Mouse (Mus musculus): Measurements from ENCODE around the gene Rnase1.
"Not testable (repeated sequence)": the region's sequence is repeated elsewhere in the genome, so short reads cannot be mapped to it uniquely, and the experiment has no call there.

Gene Rnase1

DNA sequence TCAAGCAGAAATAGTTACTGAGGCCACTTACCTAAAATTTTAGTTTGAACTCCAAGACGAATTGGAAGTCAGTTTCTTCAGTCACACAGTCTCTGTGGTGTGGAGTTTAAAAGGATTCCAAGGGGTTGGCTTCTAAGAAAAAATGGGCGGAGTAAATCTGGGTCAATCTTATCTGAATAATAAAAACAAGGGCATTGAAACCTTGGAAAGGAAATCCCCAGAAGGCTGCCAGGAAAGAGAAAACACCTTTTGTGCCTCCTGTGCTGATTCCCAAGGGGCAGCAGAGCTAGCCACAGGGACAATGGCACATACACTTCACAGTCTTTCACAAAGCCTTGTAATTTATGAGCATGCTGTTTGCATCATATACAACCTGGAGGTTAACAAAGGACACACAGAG lies at the start of gene Rnase1:
Gene Rnase1 (minus strand): TSS at position 101 of the 400 bp plus-strand sequence.
- no peak for DNase-seq (ENCODE audit: low spot score)

DNA sequence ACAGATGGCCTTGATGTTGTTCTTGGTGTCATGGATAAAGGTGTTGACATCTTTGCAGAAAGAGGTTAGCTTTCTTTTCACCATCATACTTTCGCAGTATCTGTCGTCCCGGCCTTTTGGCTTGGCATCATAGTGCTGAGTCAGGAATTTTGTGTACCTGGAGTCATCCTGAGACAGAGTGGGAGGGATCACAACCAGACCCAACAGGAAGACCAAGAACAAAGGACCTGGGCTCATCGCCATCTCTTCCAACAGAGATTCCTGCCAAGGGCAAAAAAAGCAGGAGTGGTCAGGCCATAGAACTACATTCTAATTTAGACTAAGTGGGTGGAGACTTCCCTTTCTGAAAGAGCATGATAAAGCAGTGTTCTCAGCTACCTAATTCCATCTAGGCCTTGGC lies 49.1 kb upstream of the Rnase1 start:
- no peak for DNase-seq (ENCODE audit: low spot score)

DNA sequence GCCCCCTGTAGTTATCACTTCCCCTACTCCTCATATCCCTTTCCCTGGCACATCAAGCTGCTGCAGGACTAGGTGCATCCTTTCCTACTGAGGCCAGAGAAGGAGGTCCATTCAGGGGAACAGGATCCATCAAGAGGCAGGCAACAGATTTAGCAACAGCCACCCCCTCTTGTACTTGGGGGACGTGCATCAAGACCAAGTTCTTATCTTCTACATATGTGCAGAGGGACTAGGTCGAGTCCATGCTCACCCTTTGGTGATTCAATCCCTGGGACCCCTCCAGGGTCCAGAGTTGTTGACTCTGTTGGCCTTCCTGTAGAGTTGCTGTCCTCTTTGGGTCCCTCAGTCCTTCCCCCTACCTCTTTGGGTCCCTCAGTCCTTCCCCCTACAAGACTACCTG lies 34.5 kb upstream of the Rnase1 start:
- not testable (repeated sequence) for DNase-seq (ENCODE audit: low spot score)

DNA sequence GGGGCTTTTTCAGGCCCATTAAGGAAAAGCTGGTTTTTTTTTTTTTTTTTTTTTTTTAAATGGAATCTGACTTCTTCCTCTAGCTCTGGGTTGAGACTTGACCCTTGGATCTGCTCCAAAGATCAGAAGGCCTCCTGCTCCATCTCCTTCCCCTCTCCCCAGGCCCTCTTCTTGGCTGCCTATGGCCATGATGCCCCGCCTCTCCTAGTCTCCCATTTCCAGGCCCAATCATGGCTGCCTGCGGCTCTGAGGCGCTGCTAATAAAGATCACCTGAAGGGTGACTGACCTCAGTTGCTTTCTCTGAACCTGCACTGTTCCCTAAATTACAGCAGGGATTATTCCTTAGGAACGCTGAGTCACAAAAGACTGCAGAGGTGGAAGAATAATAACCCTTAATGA lies 27.3 kb upstream of the Rnase1 start:
- DNase-seq (ENCODE audit: low spot score): no peak

DNA sequence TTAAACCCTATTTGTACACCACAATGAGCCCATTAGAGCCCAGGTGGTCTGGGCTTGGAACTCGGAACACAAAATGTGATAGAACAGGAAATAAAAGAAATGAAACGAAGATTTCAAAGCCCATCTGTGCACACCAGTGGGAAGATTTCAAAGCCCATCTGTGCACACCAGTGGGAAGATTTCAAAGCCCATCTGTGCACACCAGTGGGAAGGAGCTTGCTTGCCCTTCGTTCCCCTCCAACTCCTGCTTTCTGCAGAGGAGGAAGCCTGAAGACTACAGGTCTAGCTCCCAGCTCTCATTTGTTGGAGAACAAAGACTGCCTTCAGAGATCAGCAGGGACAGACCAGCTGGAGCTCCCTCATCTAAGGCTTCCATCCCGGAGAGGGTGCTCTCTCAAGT lies 26.4 kb upstream of the Rnase1 start:
- DNase-seq (ENCODE audit: low spot score): not testable (repeated sequence)

DNA sequence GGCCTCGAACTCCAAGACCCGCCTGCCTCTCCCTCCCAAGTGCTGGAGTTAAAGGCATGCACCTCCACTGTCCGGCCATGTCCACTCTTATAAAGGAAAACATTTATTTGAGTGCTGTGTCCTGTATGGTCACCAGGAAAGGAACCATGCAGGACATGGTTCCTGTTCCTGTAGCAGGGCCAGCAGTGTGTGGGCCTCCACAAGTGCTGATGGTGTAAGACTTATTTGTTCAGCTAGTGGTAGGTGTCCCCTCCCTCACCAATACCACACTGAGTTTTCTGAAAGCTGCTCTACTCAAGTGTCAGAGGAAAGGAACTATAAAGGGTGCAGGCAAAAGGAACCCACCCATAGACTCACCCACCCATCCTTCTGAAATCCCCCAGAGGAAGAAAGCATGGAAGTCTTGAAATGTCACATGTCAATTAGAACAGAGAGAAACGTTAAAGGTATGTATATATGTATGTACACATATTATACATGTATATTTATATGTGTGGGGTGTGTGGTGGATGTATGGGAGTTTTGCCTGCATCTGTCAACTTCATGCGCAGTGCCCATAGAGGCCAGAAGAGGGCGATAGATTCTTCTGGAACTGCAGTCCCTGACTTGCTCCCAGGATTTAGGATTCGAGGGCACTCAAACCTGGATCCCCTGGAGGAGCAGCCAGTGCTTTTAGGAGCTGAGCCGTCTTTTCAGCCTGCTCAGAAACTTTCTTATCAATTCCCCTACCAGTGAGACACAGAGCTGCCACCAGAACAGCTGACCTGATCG lies 25.7 kb upstream of the Rnase1 start:
- peak; percentile 45 for DNase-seq (ENCODE audit: low spot score)

DNA sequence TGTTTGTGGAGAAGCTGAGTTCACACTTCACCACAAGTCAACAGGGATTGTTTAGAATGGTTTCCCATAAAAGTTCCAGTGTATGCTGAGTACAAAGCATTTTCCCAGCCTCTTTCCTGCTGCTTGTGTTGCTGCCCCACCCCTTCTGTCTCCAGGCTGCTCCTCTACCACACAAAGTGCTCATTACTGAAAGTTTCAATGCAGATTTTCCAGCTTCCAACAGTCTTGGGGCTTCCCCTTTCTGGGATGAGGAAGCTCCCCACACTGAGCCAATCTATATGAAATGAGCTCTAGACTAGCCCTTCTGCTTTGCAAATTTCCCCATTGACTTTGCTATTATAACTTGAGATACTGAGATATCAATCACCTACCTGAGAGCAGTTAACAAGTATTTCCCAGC lies 19.5 kb upstream of the Rnase1 start:
- no peak for DNase-seq (ENCODE audit: low spot score)

DNA sequence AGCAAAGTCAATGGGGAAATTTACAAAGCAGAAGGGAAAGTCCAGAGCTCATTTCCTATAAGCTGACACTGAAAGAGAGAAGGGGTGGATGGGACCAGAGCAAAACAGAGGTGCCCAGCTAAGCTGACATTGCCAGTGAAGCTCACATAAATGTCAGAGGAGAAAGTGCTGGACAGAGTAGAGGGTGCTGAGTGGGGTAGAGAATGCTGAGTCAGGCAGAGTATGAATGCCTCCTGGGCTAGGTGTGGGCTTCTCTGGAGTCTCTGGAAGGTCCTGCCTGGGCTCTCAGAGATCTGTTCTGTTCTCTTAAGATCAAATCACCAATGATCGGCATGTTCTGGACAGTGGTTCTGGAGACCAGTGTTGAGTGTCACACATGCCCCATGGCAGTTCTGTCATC lies 18.9 kb upstream of the Rnase1 start:
- DNase-seq (ENCODE audit: low spot score): no peak

DNA sequence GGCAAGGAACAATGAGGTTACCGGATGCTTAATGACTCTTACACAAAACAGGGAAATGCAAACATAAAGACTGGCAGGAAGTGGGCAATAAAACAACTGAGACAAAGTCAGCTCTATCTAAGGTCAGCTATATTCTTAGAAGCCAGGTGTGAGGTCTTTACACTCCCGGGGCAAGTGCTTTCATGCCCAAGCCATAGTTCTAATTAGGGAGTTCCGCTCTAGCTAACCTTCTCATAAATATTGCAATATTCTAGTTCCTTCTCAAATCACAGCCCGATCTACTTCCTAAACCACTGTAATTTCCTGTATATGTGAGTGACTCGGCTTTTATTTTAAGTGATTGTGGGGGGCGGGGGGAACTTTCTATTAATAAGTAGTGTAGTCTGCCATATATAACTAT lies 16.7 kb upstream of the Rnase1 start:
- not testable (repeated sequence) for DNase-seq (ENCODE audit: low spot score)

DNA sequence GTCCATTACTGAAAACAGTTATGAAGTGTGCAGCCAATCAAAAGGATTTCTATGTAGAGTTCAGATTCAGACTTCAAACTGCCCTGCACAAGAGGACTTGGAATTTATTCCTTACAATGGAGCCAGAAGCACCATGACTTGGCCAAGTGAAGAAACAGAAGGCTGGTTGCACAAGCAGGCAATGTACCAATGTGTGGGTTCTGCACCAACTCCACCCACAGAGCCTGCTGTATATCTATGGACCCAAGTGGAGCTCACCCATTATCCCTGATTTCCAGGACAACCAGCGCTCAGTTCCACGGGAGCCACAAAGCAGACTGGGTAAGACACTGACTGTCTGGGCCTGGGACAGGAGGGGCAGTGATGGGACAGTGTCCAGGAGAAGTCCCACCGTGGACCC lies 15.4 kb upstream of the Rnase1 start, which contains the start of gene Rnase2b:
Gene Rnase2b (plus strand): TSS at position 285 of the 400 bp plus-strand sequence.
- peak; percentile 56 for DNase-seq (ENCODE audit: low spot score)

DNA sequence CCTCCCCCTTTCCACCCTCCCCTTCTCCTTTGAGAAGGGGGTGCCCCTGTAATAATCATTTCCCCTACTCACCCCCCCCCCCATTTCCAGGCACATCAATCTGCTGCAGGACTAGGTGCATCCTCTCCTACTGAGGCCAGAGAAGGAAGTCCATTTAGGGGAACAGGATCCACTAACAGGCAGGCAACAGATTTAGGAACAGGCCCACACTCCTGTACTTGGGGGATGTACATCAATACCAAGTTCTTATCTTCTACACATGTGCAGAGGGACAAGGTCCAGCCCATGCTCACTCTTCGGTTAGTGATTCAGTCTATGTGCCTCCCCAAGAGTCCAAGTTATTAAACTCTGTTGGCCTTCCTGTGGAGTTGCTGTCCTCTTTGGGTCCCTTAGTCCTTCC lies 10.5 kb upstream of the Rnase1 start:
- DNase-seq (ENCODE audit: low spot score): no peak

DNA sequence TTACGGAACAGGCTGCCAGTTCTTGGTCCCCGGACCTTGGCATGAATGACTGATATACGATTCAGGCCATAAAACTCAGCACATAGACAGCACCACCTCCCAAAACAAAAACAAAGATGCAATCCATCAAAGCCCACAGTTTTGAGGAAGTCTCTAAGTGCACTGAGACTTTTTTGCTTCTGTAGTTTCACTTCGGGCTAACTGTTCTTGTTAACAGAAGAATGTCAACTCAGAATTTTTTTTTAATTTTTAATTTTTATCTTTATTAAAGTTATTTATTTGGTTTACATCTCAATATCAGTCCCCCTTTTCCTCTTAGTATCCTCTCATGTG lies 10.1 kb upstream of the Rnase1 start:
- DNase-seq (ENCODE audit: low spot score): no peak

DNA sequence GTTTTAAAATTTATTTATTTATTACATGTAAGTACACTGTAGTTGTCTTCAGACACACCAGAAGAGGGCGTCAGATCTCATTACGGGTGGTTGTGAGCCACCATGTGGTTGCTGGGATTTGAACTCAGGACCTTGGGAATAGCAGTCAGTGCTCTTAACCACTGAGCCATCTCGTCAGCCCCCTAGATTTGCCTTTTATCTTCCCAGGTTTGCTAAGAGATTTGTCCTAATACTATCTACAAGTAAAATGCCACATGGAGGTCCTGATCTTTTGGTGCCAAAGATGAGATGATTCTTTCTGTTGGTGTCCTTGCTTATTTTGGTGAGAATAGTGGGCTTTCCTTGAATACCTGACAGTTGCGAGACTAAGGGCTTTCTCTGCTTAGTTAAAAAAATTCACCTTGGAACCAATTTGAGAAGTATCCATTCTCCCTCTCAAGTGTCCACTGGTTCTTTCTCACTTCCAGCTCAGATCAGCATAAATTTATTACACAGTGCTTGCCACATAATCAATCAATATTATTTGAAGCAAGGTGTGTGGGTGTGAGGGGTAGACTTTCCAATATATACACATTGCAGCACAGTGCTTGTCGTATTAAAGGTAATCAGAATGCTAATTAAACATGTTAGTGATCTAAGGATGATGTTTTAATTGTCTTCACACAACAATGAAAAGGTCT lies 9.6 kb upstream of the Rnase1 start:
- DNase-seq (ENCODE audit: low spot score): no peak

DNA sequence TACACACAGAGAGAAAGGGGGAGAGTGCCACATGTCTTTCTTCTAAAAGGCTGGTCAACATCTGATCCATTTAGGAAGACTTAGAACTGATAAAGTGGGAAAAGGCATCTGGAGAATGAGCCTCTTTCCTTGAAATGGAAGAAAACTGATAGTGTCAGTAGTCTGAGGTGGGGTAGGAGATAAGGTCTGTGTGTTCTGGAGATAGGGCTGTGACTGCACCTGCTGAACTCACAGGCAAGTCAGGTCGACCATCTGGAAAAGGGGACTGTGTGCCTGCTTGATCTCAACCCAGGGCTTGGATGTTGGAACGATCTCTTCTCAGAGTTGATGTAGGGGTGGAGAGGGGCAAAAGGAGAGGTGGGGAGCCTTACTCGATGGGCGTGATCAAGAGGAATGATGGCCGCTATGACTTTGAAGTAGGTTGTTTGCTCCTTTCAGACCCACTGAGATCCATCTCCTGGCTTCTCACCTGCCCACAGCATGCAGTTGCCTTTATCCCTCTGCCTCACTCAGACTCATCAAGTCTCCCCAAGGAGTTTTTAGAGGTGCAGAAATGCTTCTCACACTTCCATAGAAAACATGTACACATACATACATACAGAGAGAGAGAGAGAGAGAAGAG lies 5.8 kb upstream of the Rnase1 start:
- no peak for DNase-seq (ENCODE audit: low spot score)

DNA sequence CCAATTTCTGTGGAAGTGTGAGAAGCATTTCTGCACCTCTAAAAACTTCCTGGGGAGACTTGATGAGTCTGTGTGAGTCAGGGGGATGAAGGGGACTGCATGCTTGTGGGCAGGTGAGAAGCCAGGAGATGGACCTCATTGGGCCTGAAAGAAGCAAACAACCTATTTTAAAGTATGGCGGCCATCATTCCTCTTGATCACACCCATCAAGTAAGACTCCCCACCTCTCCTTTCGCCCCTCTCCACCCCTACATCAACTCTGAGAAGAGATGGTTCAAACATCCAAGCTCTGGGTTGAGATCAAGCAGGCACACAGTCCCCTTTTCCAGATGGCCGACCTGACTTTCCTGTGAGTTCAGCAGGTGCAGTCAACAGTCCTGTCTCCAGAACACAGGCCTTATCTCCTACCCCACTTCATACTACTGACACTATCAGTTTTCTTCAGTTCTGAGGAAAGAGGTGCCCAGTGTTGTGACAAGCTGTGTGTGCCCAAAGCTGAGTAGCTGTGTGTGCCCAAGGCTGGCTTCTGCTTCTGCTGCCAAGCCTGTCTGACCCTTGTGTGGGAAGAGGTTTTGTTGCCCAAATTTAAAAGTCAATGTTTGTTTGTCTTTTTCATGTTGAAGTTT lies 3.7 kb upstream of the Rnase1 start:
- no peak for DNase-seq (ENCODE audit: low spot score)

DNA sequence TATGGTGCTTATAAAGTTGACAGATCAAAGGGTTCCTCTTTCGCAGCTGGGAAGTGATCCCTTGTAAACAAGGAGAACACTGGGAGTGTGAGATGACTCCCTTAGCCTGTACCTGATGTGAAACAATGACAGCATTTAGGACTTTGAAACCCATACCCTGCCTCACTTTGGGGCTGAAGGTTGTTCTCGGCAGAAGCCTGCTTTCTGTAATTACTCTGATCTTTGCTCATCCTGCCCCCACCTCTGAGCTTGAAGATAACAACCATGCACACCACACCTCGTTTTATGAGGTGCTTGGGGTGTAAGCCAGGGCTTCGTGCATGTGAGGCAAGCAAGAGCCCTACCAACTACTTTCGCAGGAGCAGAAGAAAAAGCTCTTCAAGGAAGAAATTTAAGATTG lies 2.6 kb upstream of the Rnase1 start:
- no peak for DNase-seq (ENCODE audit: low spot score)

DNA sequence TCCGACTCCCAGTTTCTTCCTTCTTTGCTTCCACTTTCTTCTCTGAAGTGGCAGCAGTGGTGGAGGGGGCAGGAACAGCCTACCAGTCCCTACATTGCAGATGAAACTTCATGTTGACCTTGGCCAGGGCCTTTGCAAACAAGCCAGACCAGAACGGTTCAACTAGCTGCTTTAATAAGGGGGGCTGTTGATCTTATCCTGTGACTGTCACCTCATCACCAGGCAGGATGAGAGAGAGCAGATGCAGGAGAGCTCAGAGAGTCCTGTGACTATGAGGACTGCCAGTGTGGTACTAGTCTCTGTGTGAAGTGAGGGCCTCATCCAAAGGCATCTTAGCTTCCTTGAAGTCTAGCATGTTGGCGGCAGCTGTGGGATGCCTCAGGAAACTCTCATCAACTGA lies 1.4 kb upstream of the Rnase1 start:
- no peak for DNase-seq (ENCODE audit: low spot score)

DNA sequence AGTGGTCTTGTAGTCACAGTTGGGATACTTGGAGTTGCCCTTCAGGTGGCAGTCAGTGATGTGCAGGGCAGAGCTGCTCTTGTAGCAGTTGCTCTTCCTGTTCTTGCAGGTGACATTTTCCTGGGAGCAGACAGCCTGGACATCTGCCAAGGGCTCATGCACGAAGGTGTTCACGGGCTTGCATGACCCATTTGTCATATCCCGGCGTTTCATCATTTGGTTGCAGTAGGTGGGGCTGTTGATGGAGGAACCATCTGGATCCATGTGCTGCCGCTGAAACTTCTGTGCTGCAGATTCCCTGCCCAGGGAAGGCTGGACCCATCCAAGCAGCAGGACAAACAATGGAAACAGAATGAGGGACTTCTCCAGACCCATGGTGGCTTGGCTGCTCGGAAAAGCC lies 1.1 kb downstream of the Rnase1 start:
- DNase-seq (ENCODE audit: low spot score): no peak

DNA sequence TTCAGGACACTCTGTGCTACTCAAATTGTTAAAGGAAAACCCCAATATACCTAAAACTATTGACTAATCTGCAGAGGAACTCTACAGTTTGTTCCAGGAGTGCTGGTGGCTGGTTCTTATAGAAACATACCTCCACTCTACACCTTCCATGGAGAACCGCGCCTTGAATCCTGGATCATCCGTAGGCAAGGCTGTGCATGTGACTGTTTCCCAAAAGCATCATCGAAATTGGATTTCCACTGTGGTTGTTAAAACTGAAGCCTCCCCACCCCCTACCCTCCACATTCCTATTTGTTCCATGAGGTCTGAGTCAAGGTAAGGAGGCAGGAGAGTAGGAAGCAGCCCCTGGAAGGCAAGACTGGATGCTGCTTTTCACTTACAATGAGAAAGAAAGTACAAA lies 2.1 kb downstream of the Rnase1 start:
- no peak for DNase-seq (ENCODE audit: low spot score)

DNA sequence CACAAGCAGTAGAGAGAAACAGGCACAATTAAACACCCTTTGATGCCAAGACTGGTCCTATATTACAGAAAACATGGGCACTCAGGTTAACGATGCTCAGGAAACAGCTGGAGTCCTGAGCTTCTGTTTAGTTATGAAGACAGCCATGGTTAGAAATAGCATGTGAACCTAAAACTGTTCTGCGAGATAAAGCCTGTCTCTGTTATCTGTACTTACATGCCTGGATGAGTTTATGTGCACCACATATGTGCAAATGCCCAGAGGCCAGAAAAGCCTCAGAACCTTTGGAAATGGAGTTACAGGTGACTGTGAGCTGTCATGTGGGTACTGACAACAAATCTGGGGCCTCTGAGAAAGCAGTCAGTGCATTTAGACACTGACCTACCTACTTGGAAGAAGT lies 2.6 kb downstream of the Rnase1 start:
- no peak for DNase-seq (ENCODE audit: low spot score)

DNA sequence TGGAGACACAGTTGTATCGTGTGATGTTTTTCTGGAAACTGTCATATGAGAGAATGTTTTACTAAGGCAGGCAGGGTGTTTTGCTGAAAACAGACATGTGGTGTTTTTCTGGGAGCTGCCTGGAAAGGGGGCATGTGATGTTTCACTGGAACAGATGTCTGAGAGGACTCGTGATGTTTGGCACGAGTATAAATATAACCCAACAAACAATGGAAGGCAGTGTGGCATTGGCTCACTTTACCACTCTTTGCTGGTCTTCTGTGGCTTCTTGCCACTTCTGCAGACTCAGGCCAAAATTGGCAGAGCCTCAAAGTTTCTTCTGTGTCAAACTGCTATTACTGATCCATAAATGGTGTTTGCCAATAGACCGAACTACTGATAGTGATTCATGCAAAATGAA lies 3.3 kb downstream of the Rnase1 start:
- peak; percentile 53 for DNase-seq (ENCODE audit: low spot score)

DNA sequence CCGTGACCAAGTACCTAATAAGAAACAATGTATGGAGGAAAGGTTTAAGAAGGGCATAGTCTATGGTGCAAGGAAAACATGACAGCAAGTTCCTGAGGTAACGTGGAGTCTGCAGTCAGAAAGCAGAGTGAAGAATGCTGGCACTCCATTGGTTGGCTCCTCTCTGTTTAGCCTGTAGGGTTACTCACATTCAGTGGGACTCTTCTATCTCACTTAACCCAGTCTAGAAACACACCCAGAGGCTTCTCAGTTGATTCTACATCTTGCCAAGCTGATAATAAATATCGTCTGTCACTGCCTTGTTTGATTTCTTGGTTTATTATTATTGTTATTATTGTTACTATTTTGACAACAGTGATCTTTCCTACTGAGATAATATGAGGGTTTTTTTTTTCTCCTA lies 4.0 kb downstream of the Rnase1 start:
- no peak for DNase-seq (ENCODE audit: low spot score)

DNA sequence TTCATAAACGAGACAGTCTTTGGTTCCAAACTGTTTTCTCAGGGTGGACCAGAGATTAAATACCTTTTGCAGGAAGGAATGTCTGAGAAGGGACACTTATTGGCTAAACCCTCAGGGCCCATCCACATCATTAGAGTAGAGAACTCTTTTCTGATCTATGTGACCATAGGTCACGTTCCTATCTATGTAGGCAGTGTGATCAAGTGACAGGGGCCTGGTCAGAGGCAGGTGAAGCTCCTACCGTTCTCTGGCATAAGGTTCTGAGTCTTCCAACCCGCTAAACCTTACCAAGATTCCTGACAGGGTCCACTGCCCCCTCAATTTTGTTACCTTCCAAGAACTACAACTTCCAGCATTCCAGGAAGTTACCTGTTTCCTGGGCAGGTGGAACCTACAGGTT lies 4.5 kb downstream of the Rnase1 start:
- no peak for DNase-seq (ENCODE audit: low spot score)
